8 mouse cellular contexts compared by ENCODE assay signal in genomic region chr5:73480700-73481099, GRCm38 (mm10). TPM values are rescaled to one million over a fixed set of nuclear protein-coding genes. Genes with fewer than 3 reads are reported as not detected.
DNase-seq lines count a peak whose midpoint lies in the region; ATAC-seq and TF ChIP-seq lines count a peak whose summit lies in the region.

TSS of gene Dcun1d4 (plus strand) at chr5:73481000.

- H3K4me1 ChIP-seq in ES-Bruce4 (ENCODE audit: control insufficient read depth, insufficient read depth, low read length): no peaks in the 10 kb centered on the region
- no peaks in the 10 kb centered on the region for H3K4me1 ChIP-seq in forebrain, embryonic 15.5 days
- H3K4me1 ChIP-seq in intestine, embryonic 16.5 days (ENCODE audit: control insufficient read depth, insufficient read depth, low read length): no peaks in the 10 kb centered on the region
- peaks cover 15% of the 10 kb centered on the region for H3K4me1 ChIP-seq in neural tube, embryonic 13.5 days (replicated peaks)

- H3K27me3 ChIP-seq in ES-Bruce4 (ENCODE audit: control insufficient read depth, insufficient read depth, low read length, poor library complexity, severe bottlenecking): no peaks in the 10 kb centered on the region
- no peaks in the 10 kb centered on the region for H3K27me3 ChIP-seq in forebrain, embryonic 15.5 days
- no peaks in the 10 kb centered on the region for H3K27me3 ChIP-seq in intestine, embryonic 16.5 days (replicated peaks; ENCODE audit: control insufficient read depth, insufficient read depth, low read length)
- H3K27me3 ChIP-seq in neural tube, embryonic 13.5 days: no peaks in the 10 kb centered on the region

- no peak for ATAC-seq in forebrain, embryonic 15.5 days (replicated peaks)
- no peak for ATAC-seq in intestine, embryonic 16.5 days
- no peak for ATAC-seq in neural tube, embryonic 13.5 days (ENCODE audit: low read depth)

- no peaks in the 10 kb centered on the region for H3K36me3 ChIP-seq in ES-Bruce4 (ENCODE audit: control insufficient read depth, insufficient read depth, low read length, poor library complexity, severe bottlenecking)
- H3K36me3 ChIP-seq in forebrain, embryonic 15.5 days: no peaks in the 10 kb centered on the region
- no peaks in the 10 kb centered on the region for H3K36me3 ChIP-seq in intestine, embryonic 16.5 days (ENCODE audit: control insufficient read depth, insufficient read depth, low read length)
- no peaks in the 10 kb centered on the region for H3K36me3 ChIP-seq in neural tube, embryonic 13.5 days

- no peak within 1 kb of the TSS for H3K9ac ChIP-seq in ES-Bruce4 (ENCODE audit: low read depth, poor library complexity, severe bottlenecking)
- no peak within 1 kb of the TSS for H3K9ac ChIP-seq in forebrain, embryonic 15.5 days (replicated peaks)
- no peak within 1 kb of the TSS for H3K9ac ChIP-seq in intestine, embryonic 16.5 days (ENCODE audit: low read depth, low read length)
- H3K9ac ChIP-seq in neural tube, embryonic 13.5 days: no peak within 1 kb of the TSS

- no peak within 1 kb of the TSS for H3K4me3 ChIP-seq in ES-Bruce4 (ENCODE audit: low read depth, low read length)
- H3K4me3 ChIP-seq in forebrain, embryonic 15.5 days: no peak within 1 kb of the TSS
- H3K4me3 ChIP-seq in intestine, embryonic 16.5 days (ENCODE audit: low read length): no peak within 1 kb of the TSS
- H3K4me3 ChIP-seq in neural tube, embryonic 13.5 days: no peak within 1 kb of the TSS

- TF ChIP-seq EP300 in ES-Bruce4 (IDR thresholded peaks at IDR 0.05; ENCODE audit: insufficient read depth, low read depth, low read length): no peak

- TF ChIP-seq CTCF in ES-Bruce4 (IDR thresholded peaks at IDR 0.05; ENCODE audit: low read depth, low read length): no peak

- no peak for TF ChIP-seq POLR2A in ES-Bruce4 (IDR thresholded peaks at IDR 0.05; ENCODE audit: insufficient read depth, low read length)

- no peak within 1 kb of the TSS for H3K27ac ChIP-seq in ES-Bruce4 (ENCODE audit: insufficient read depth, low read length)
- no peak within 1 kb of the TSS for H3K27ac ChIP-seq in forebrain, embryonic 15.5 days (replicated peaks)
- H3K27ac ChIP-seq in intestine, embryonic 16.5 days (ENCODE audit: low read length): no peak within 1 kb of the TSS
- no peak within 1 kb of the TSS for H3K27ac ChIP-seq in neural tube, embryonic 13.5 days (replicated peaks)

- WGBS in forebrain, embryonic 15.5 days: 84% methylated on average over 7 of the region's 7 CpGs
- WGBS in intestine, embryonic 16.5 days: 76% methylated on average over 7 of the region's 7 CpGs
- WGBS in neural tube, embryonic 13.5 days: 91% methylated on average over 7 of the region's 7 CpGs

- DNase-seq in adrenal gland, adult 18-20 months (ENCODE audit: low spot score in 2 of 2): no peak
- DNase-seq in adrenal gland, adult (ENCODE audit: inconsistent age in 2 of 2, low spot score in 1 of 2): no peak
- DNase-seq in spleen, adult 12 weeks (ENCODE audit: low spot score): no peak
- no peak for DNase-seq in urinary bladder, postnatal 10 days (ENCODE audit: low spot score)

- H3K9me3 ChIP-seq in ES-Bruce4 (replicated peaks; ENCODE audit: control insufficient read depth, insufficient read depth, low read length, poor library complexity, severe bottlenecking): no peaks in the 10 kb centered on the region
- no peaks in the 10 kb centered on the region for H3K9me3 ChIP-seq in forebrain, embryonic 15.5 days
- no peaks in the 10 kb centered on the region for H3K9me3 ChIP-seq in intestine, embryonic 16.5 days (ENCODE audit: control insufficient read depth, low read length)
- H3K9me3 ChIP-seq in neural tube, embryonic 13.5 days: no peaks in the 10 kb centered on the region

- H3K4me2 ChIP-seq in forebrain, embryonic 15.5 days (replicated peaks): no peak within 1 kb of the TSS
- H3K4me2 ChIP-seq in intestine, embryonic 16.5 days (ENCODE audit: low read depth, low read length): no peak within 1 kb of the TSS
- no peak within 1 kb of the TSS for H3K4me2 ChIP-seq in neural tube, embryonic 13.5 days

RNA-seq across cellular contexts. Expression of gene Dcun1d4, which starts in this region (rescaled TPM):
- 10 to 100 TPM; 26.9 to 50.3 TPM for total RNA-seq in adrenal gland, adult 18-20 months (2021)
- 32.9 and 34.1 TPM in 2 replicates for polyA plus RNA-seq in ES-Bruce4 (2011; ENCODE audit: insufficient read depth, insufficient read length, low read depth, missing spikeins)
- polyA plus RNA-seq in forebrain, embryonic 15.5 days (2015; fragmentation: Nextera tagmentation; extraction: Ambion mirVana): 41.5 and 45.3 TPM in 2 replicates
- polyA plus RNA-seq in intestine, embryonic 16.5 days (2015; fragmentation: Nextera tagmentation; extraction: Ambion mirVana): 14.8 and 14.9 TPM in 2 replicates
- 49.7 and 56.6 TPM in 2 replicates for polyA plus RNA-seq in neural tube, embryonic 13.5 days (2015; fragmentation: Nextera tagmentation; extraction: Ambion mirVana)
